Mouse (Mus musculus): Measurements from ENCODE around the gene Ldlrad3.

GRCm38 (mm10) chr2:102203478-102203877, 17.3 kb upstream of the Ldlrad3 start:
- TF ChIP-seq POLR2A (IDR thresholded peaks at IDR 0.05; ENCODE audit: low read depth, low read length) (no peak), CTCF (IDR thresholded peaks at IDR 0.05; ENCODE audit: extremely low read depth, insufficient read length, insufficient replicate concordance, low read depth, low read length) (no peak)
